Mouse (Mus musculus) CD4-positive naive resting alpha-beta T cell, adult 76 days (primary cell): ENCODE results near the gene Btnl4. TPM values are rescaled to one million over a fixed set of nuclear protein-coding genes. Genes with fewer than 3 reads are reported as not detected.

Source experiments
- total RNA-seq: library from RNA; stranded (reverse); gene quantifications from one replicate; pipeline ENCODE4 v1.2.4, GENCODE M21; 2023

The Btnl4 gene
- total RNA-seq = not detected

GRCm38 (mm10) chr17:34477238-34478013 lies at the start of gene Btnl4:
TSS of gene Btnl4 (minus strand) at chr17:34477318.

GRCm38 (mm10) chr17:34517252-34517651 lies 40.1 kb upstream of the Btnl4 start, which contains the start of gene Btnl6:
TSS of gene Btnl6 (minus strand) at chr17:34517352.

Other genes with a start within 250 kb of the Btnl4 start
- gene H2-Ob, start 238.4 kb downstream of the Btnl4 start, total RNA-seq = 105 TPM
- 370 TPM for gene H2-Ab1, start 219.6 kb downstream of the Btnl4 start, total RNA-seq
- 382 TPM for gene H2-Aa, start 189.5 kb downstream of the Btnl4 start, total RNA-seq
- 280 TPM for gene H2-Eb1, start 171.5 kb downstream of the Btnl4 start, total RNA-seq
- 3.8 TPM for gene H2-Eb2, start 151.7 kb downstream of the Btnl4 start, total RNA-seq
- gene Btnl2, start 122.5 kb downstream of the Btnl4 start, total RNA-seq = 0.85 TPM
- gene Btnl1, start 100.2 kb downstream of the Btnl4 start, total RNA-seq = 0.35 TPM
- 4.0 TPM for gene BC051142, start 78.5 kb downstream of the Btnl4 start, total RNA-seq
- gene Btnl6, start 40.0 kb upstream of the Btnl4 start, total RNA-seq = not detected
- 0.38 TPM for gene Notch4, start 87.0 kb upstream of the Btnl4 start, total RNA-seq
- gene Gpsm3, start 112.5 kb upstream of the Btnl4 start, total RNA-seq = 180 TPM
- gene Pbx2, start 113.9 kb upstream of the Btnl4 start, total RNA-seq = 48.2 TPM
- gene Ager, start 120.5 kb upstream of the Btnl4 start, total RNA-seq = 8.7 TPM
- gene Rnf5, start 126.4 kb upstream of the Btnl4 start, total RNA-seq = 29.9 TPM
- gene Agpat1, start 126.9 kb upstream of the Btnl4 start, total RNA-seq = 41.1 TPM
- 8.4 TPM for gene Egfl8, start 138.7 kb upstream of the Btnl4 start, total RNA-seq
- gene Ppt2, start 151.2 kb upstream of the Btnl4 start, total RNA-seq = 20.6 TPM
- gene Prrt1, start 152.2 kb upstream of the Btnl4 start, total RNA-seq = 6.9 TPM
- gene Fkbpl, start 167.4 kb upstream of the Btnl4 start, total RNA-seq = 1.2 TPM
- 42.3 TPM for gene Atf6b, start 169.8 kb upstream of the Btnl4 start, total RNA-seq
- gene Tnxb, start 193.2 kb upstream of the Btnl4 start, total RNA-seq = 0.09 TPM